Mouse (Mus musculus) heart, postnatal 0 days (tissue): ENCODE data around the gene Lima1. TPM values are rescaled to one million over a fixed set of nuclear protein-coding genes. Genes with fewer than 3 reads are reported as not detected.
"Not testable (repeated sequence)": the region's sequence is repeated elsewhere in the genome, so short reads cannot be mapped to it uniquely, and the experiment has no call there.

Source experiments
- ATAC-seq: fragments of 200-750 bp; cut with Nextera tagmentation; 2 replicates; pipeline ENCODE4 v1.8.0; 2017; ENCODE audit warnings: low read depth, moderate number of reproducible peaks, moderate library complexity; ENCODE audit not compliant: insufficient read depth
- DNase-seq: peaks from one replicate; pipeline ENCODE4 v3.0.0-alpha.2; 2016; ENCODE audit warnings: low spot score
- H3K27ac ChIP-seq: fragments of 300-500 bp; sonication (generic); 2 replicates; pipeline ENCODE4 v1.5.1; 2014; ENCODE audit warnings: low read depth, mild to moderate bottlenecking
- H3K27me3 ChIP-seq: fragments of 300-500 bp; sonication (generic); 2 replicates; pipeline ENCODE4 v1.6.1; 2014; ENCODE audit warnings: low read length, mixed read lengths; ENCODE audit not compliant: control insufficient read depth, insufficient read depth
- H3K36me3 ChIP-seq: fragments of 300-500 bp; sonication (generic); replicated peaks from 2 replicates; pipeline ENCODE4 v1.6.1; 2014; ENCODE audit warnings: low read length, mixed read lengths; ENCODE audit not compliant: control insufficient read depth, insufficient read depth
- H3K4me1 ChIP-seq: fragments of 300-500 bp; sonication (generic); 2 replicates; pipeline ENCODE4 v1.6.1; 2014; ENCODE audit warnings: antibody characterized with exemption; ENCODE audit not compliant: control insufficient read depth, insufficient read depth
- H3K4me2 ChIP-seq: fragments of 300-500 bp; sonication (generic); 2 replicates; pipeline ENCODE4 v1.6.1; 2014; ENCODE audit warnings: low read depth, mild to moderate bottlenecking, low read length, moderate library complexity
- H3K4me3 ChIP-seq: fragments of 300-500 bp; sonication (generic); 2 replicates; pipeline ENCODE4 v1.5.1; 2014; ENCODE audit warnings: low read depth, low read length
- H3K9ac ChIP-seq: fragments of 300-500 bp; sonication (generic); replicated peaks from 2 replicates; pipeline ENCODE4 v1.6.1; 2014; ENCODE audit warnings: low read depth, low read length, mixed read lengths
- H3K9me3 ChIP-seq: fragments of 300-500 bp; sonication (generic); replicated peaks from 2 replicates; pipeline ENCODE4 v1.6.1; 2016; ENCODE audit warnings: low read length; ENCODE audit not compliant: control insufficient read depth
- CTCF ChIP-seq: IDR thresholded peaks from 2 replicates; pipeline ENCODE4 v1.5.1; 2016; ENCODE audit warnings: antibody characterized with exemption, control low read depth, low read depth
- EP300 ChIP-seq: IDR thresholded peaks from 2 replicates; pipeline ENCODE4 v1.6.1; 2016; ENCODE audit warnings: antibody characterized with exemption, low read depth
- WGBS: fragments of 180-500 bp; shearing (Covaris S2); extraction: QIAGEN DNeasy Blood & Tissue Kit; methylation state at CpG from one replicate; pipeline ENCODE4 v1.1.7; 2014; 5-methylcytosine and 5-hydroxymethylcytosine counted together
- polyA plus RNA-seq: library from polyadenylated mRNA; unstranded; fragments of >200 nt; fragmentation: Nextera tagmentation; extraction: Ambion mirVana; gene quantifications from 2 replicates; pipeline ENCODE4 v1.2.1, GENCODE M21; 2015
- total RNA-seq: library from RNA; depleted of rRNA; stranded (reverse); fragments of >200 nt; gene quantifications from 2 replicates; pipeline ENCODE4 v1.2.3, GENCODE M21; 2014; ENCODE audit warnings: low replicate concordance

The Lima1 gene
- total and polyA plus RNA-seq, 2 experiments from 2014 or later: 12.6 to 12.7 TPM

- H3K4me2 ChIP-seq: no peak overlapping the region
- DNase-seq (no peak), ATAC-seq (no peak)
- no peaks in the 10 kb centered on the region for H3K9me3 ChIP-seq
- no peak overlapping the region for H3K4me3 ChIP-seq
- H3K27ac ChIP-seq: no peak overlapping the region
- 89% methylated on average over 6 of the region's 6 CpGs for WGBS
- TF ChIP-seq EP300 (no peak), CTCF (no peak)
- H3K4me1 ChIP-seq: no peaks in the 10 kb centered on the region
- H3K36me3 ChIP-seq: peaks cover 55% of the 10 kb centered on the region
- H3K9ac ChIP-seq: no peak overlapping the region
- no peaks in the 10 kb centered on the region for H3K27me3 ChIP-seq
These were observed 84.8 kb downstream of the Lima1 start for GRCm38 (mm10) chr15:99790464-99790863.

DNA sequence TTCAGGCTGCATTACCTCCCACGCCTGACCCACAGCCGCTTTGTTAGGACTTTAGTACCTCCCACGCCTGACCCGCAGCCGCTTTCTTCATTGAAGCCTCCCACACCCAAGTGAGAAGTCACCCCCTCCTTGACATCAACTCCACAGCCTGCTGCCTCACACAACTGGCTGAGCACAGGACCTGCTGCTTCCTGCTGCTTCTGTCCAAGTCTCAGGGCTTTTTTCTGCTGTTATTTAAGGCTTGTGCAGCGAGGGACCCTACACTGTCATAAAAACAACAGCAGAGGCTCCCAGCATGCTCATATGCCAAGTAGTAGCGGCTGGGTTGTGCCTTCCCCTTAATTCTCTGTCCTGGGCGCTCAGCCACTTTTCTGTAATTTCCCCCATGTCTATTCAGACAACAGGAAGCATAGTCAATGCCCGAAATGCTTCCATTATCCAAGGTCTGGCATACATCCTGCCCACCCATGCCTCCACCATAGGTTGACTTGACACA, 87.6 kb downstream of the Lima1 start:
- no peaks in the 10 kb centered on the region for H3K9me3 ChIP-seq
- H3K4me2 ChIP-seq: no peak overlapping the region
- H3K36me3 ChIP-seq: peaks cover 43% of the 10 kb centered on the region
- no peak for DNase-seq
- no peak overlapping the region for H3K9ac ChIP-seq
- H3K4me1 ChIP-seq: no peaks in the 10 kb centered on the region
- peak overlapping the region; percentile 58 for H3K27ac ChIP-seq
- TF ChIP-seq CTCF: no peak
- TF ChIP-seq EP300: 0 out of 2 replicates have a peak, but pooled peaks have one; percentile 16
- WGBS: 56% methylated on average over 9 of the region's 9 CpGs
- H3K4me3 ChIP-seq: no peak overlapping the region
- ATAC-seq: peak; percentile 42
- no peaks in the 10 kb centered on the region for H3K27me3 ChIP-seq

GRCm38 (mm10) chr15:99778677-99779335, 96.5 kb downstream of the Lima1 start:
- Histone ChIP-seq H3K27me3 (no peaks in the 10 kb centered on the region), H3K9me3 (no peaks in the 10 kb centered on the region), H3K4me2 (no peak overlapping the region), H3K4me1 (no peaks in the 10 kb centered on the region), H3K9ac (no peak overlapping the region), H3K36me3 (peaks cover 42% of the 10 kb centered on the region), H3K4me3 (no peak overlapping the region), H3K27ac (no peak overlapping the region)
- DNase-seq: no peak
- TF ChIP-seq CTCF (no peak), EP300 (no peak)
- WGBS: 89% methylated on average over 16 of the region's 16 CpGs
- ATAC-seq: no peak

DNA sequence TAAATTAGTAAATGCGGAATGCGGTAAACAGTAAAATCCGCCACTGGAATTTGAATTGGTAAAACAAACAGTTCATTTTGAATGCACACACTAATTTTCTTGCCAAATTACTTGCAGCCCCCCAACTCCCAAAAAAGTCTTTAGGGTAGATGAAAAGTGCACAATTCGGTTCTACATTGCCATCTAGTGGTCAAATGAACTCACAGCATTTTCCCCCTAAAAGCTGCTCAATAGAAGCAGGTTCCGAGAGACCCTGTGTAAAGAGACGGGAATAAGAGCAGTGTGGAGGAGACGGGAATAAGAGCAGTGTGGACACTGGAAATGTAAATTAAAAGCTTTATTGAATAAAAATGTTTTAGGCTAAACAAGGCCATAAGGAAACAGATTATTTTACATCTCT, 97.1 kb downstream of the Lima1 start:
- ATAC-seq (no peak), DNase-seq (no peak)
- 33% methylated on average over 7 of the region's 7 CpGs for WGBS
- no peak overlapping the region for H3K9ac ChIP-seq
- H3K4me1 ChIP-seq: no peaks in the 10 kb centered on the region
- no peak overlapping the region for H3K4me2 ChIP-seq
- TF ChIP-seq EP300: no peak
- peak; percentile 81 for TF ChIP-seq CTCF
- H3K36me3 ChIP-seq: peaks cover 36% of the 10 kb centered on the region
- H3K4me3 ChIP-seq: no peak overlapping the region
- no peaks in the 10 kb centered on the region for H3K27me3 ChIP-seq
- H3K27ac ChIP-seq: no peak overlapping the region
- no peaks in the 10 kb centered on the region for H3K9me3 ChIP-seq

GRCm38 (mm10) chr15:99772925-99773324, 102.3 kb downstream of the Lima1 start:
- TF ChIP-seq CTCF (no peak), EP300 (no peak)
- ATAC-seq (no peak), DNase-seq (no peak)
- H3K9me3 ChIP-seq: no peaks in the 10 kb centered on the region
- WGBS: 47% methylated on average over 3 of the region's 3 CpGs
- no peaks in the 10 kb centered on the region for H3K4me1 ChIP-seq
- no peak overlapping the region for H3K27ac ChIP-seq
- peak overlapping the region; percentile 77 for H3K4me2 ChIP-seq
- no peak overlapping the region for H3K9ac ChIP-seq
- H3K27me3 ChIP-seq: no peaks in the 10 kb centered on the region
- H3K36me3 ChIP-seq: no peaks in the 10 kb centered on the region
- no peak overlapping the region for H3K4me3 ChIP-seq

GRCm38 (mm10) chr15:99772881-99772924, 102.6 kb downstream of the Lima1 start, which contains the start of gene Cers5:
Gene Cers5 (minus strand): TSS chr15:99772885.
- not testable (repeated sequence) for ATAC-seq, H3K27me3 ChIP-seq, DNase-seq, H3K4me1 ChIP-seq, H3K9me3 ChIP-seq, H3K36me3 ChIP-seq
- peak within 1 kb of the TSS; percentile 77 for H3K4me2 ChIP-seq
- H3K9ac ChIP-seq: peak within 1 kb of the TSS; percentile 73
- H3K4me3 ChIP-seq: peak within 1 kb of the TSS; percentile 73
- peak within 1 kb of the TSS; percentile 81 for H3K27ac ChIP-seq
